Mouse (Mus musculus) small intestine, adult 2 months (tissue): ENCODE data around the gene Anp32a.

Experiments
- CTCF ChIP-seq: fragments of 200-500 bp; IDR thresholded peaks from 2 replicates; pipeline ENCODE4 v1.5.1; 2012; ENCODE audit warnings: low read depth, mild to moderate bottlenecking, control low read depth, inconsistent platforms, low read length, moderate library complexity, mixed read lengths; ENCODE audit not compliant: insufficient replicate concordance, insufficient read length; ENCODE audit errors: extremely low read depth
- POLR2A ChIP-seq: fragments of 200-500 bp; IDR thresholded peaks from 2 replicates; pipeline ENCODE4 v1.6.1; 2012; ENCODE audit warnings: low read depth, mild to moderate bottlenecking, control low read depth, inconsistent platforms, low read length, moderate library complexity

- TF ChIP-seq POLR2A (no peak), CTCF (no peak)
These were observed 41.5 kb downstream of the Anp32a start for GRCm38 (mm10) chr9:62382519-62383084.
